Mouse (Mus musculus): ENCODE data around the gene Mov10l1. TPM values are rescaled to one million over a fixed set of nuclear protein-coding genes. Genes with fewer than 3 reads are reported as not detected.

Mov10l1 gene
- polyA plus RNA-seq, 1 experiment from 2014 or later = not detected

- Histone ChIP-seq H3K36me3 (ENCODE audit: control insufficient read depth, insufficient read depth, low read length) (peaks cover 49% of the 10 kb centered on the region), H3K9ac (replicated peaks; ENCODE audit: low read depth, low read length) (no peak overlapping the region), H3K9me3 (ENCODE audit: control insufficient read depth, low read length) (no peaks in the 10 kb centered on the region), H3K27me3 (ENCODE audit: control insufficient read depth, insufficient read depth, low read length) (peaks cover 3% of the 10 kb centered on the region; the same call in 1 of the 2 replicates), H3K4me1 (ENCODE audit: control insufficient read depth, insufficient read depth, low read length) (peaks cover 16% of the 10 kb centered on the region), H3K4me3 (ENCODE audit: low read depth, low read length) (no peak overlapping the region), H3K27ac (ENCODE audit: low read depth, low read length) (no peak overlapping the region), H3K4me2 (ENCODE audit: low read depth, low read length) (no peak overlapping the region)
- no peak for ATAC-seq (ENCODE audit: low read depth)
- 76% methylated on average over 5 of the region's 5 CpGs for WGBS
Observed at GRCm38 (mm10) chr15:89092181-89092580, 109.5 kb downstream of the Mov10l1 start.

GRCm38 (mm10) chr15:89097450-89097849 is 114.7 kb downstream of the Mov10l1 start:
- Histone ChIP-seq H3K9ac (replicated peaks; ENCODE audit: low read depth, low read length) (no peak overlapping the region), H3K4me3 (ENCODE audit: low read depth, low read length) (no peak overlapping the region), H3K27ac (ENCODE audit: low read depth, low read length) (no peak overlapping the region), H3K9me3 (ENCODE audit: control insufficient read depth, low read length) (no peaks in the 10 kb centered on the region), H3K4me2 (ENCODE audit: low read depth, low read length) (no peak overlapping the region), H3K27me3 (ENCODE audit: control insufficient read depth, insufficient read depth, low read length) (no peaks in the 10 kb centered on the region), H3K36me3 (ENCODE audit: control insufficient read depth, insufficient read depth, low read length) (peaks cover 95% of the 10 kb centered on the region), H3K4me1 (ENCODE audit: control insufficient read depth, insufficient read depth, low read length) (no peaks in the 10 kb centered on the region)
- no peak for ATAC-seq (ENCODE audit: low read depth)
- WGBS = 91% methylated on average over 5 of the region's 5 CpGs

GRCm38 (mm10) chr15:89098616-89099015 is 115.9 kb downstream of the Mov10l1 start:
- no peak overlapping the region for H3K27ac ChIP-seq (ENCODE audit: low read depth, low read length)
- H3K4me2 ChIP-seq (ENCODE audit: low read depth, low read length) = no peak overlapping the region
- no peaks in the 10 kb centered on the region for H3K9me3 ChIP-seq (ENCODE audit: control insufficient read depth, low read length)
- H3K27me3 ChIP-seq (ENCODE audit: control insufficient read depth, insufficient read depth, low read length) = no peaks in the 10 kb centered on the region
- no peak for ATAC-seq (ENCODE audit: low read depth)
- no peak overlapping the region for H3K4me3 ChIP-seq (ENCODE audit: low read depth, low read length)
- 90% methylated on average over 7 of the region's 7 CpGs for WGBS
- H3K36me3 ChIP-seq (ENCODE audit: control insufficient read depth, insufficient read depth, low read length) = peaks cover 95% of the 10 kb centered on the region
- no peak overlapping the region for H3K9ac ChIP-seq (replicated peaks; ENCODE audit: low read depth, low read length)
- H3K4me1 ChIP-seq (ENCODE audit: control insufficient read depth, insufficient read depth, low read length) = no peaks in the 10 kb centered on the region

- H3K4me2 ChIP-seq (ENCODE audit: low read depth, low read length) = no peak overlapping the region
- H3K9me3 ChIP-seq (ENCODE audit: control insufficient read depth, low read length) = no peaks in the 10 kb centered on the region
- H3K9ac ChIP-seq (replicated peaks; ENCODE audit: low read depth, low read length) = no peak overlapping the region
- peaks cover 82% of the 10 kb centered on the region for H3K36me3 ChIP-seq (ENCODE audit: control insufficient read depth, insufficient read depth, low read length)
- H3K4me1 ChIP-seq (ENCODE audit: control insufficient read depth, insufficient read depth, low read length) = no peaks in the 10 kb centered on the region
- no peak overlapping the region for H3K4me3 ChIP-seq (ENCODE audit: low read depth, low read length)
- ATAC-seq (ENCODE audit: low read depth) = no peak
- no peak overlapping the region for H3K27ac ChIP-seq (ENCODE audit: low read depth, low read length)
- no peaks in the 10 kb centered on the region for H3K27me3 ChIP-seq (ENCODE audit: control insufficient read depth, insufficient read depth, low read length)
- 94% methylated on average over 12 of the region's 12 CpGs for WGBS
Observed at GRCm38 (mm10) chr15:89100823-89101222, 118.1 kb downstream of the Mov10l1 start.

GRCm38 (mm10) chr15:89102646-89103045 is 119.9 kb downstream of the Mov10l1 start:
- WGBS = 76% methylated on average over 5 of the region's 5 CpGs

GRCm38 (mm10) chr15:89103921-89104320 is 121.2 kb downstream of the Mov10l1 start:
- no peaks in the 10 kb centered on the region for H3K27me3 ChIP-seq (ENCODE audit: control insufficient read depth, insufficient read depth, low read length)
- WGBS = 92% methylated on average over 10 of the region's 10 CpGs
- no peak for ATAC-seq (ENCODE audit: low read depth)
- no peak overlapping the region for H3K9ac ChIP-seq (replicated peaks; ENCODE audit: low read depth, low read length)
- H3K4me1 ChIP-seq (ENCODE audit: control insufficient read depth, insufficient read depth, low read length) = no peaks in the 10 kb centered on the region
- no peak overlapping the region for H3K27ac ChIP-seq (ENCODE audit: low read depth, low read length)
- H3K4me3 ChIP-seq (ENCODE audit: low read depth, low read length) = no peak overlapping the region
- H3K36me3 ChIP-seq (ENCODE audit: control insufficient read depth, insufficient read depth, low read length) = peaks cover 78% of the 10 kb centered on the region
- no peaks in the 10 kb centered on the region for H3K9me3 ChIP-seq (ENCODE audit: control insufficient read depth, low read length)
- H3K4me2 ChIP-seq (ENCODE audit: low read depth, low read length) = no peak overlapping the region

More at GRCm38 (mm10) chr15:89102646-89103045, 119.9 kb downstream of the Mov10l1 start:
- H3K9me3 ChIP-seq (ENCODE audit: control insufficient read depth, low read length) = no peaks in the 10 kb centered on the region
- no peaks in the 10 kb centered on the region for H3K4me1 ChIP-seq (ENCODE audit: control insufficient read depth, insufficient read depth, low read length)
- H3K27ac ChIP-seq (ENCODE audit: low read depth, low read length) = no peak overlapping the region
- no peak for ATAC-seq (ENCODE audit: low read depth)
- no peaks in the 10 kb centered on the region for H3K27me3 ChIP-seq (ENCODE audit: control insufficient read depth, insufficient read depth, low read length)
- H3K4me3 ChIP-seq (ENCODE audit: low read depth, low read length) = no peak overlapping the region
- peaks cover 81% of the 10 kb centered on the region for H3K36me3 ChIP-seq (ENCODE audit: control insufficient read depth, insufficient read depth, low read length)
- no peak overlapping the region for H3K9ac ChIP-seq (replicated peaks; ENCODE audit: low read depth, low read length)
- no peak overlapping the region for H3K4me2 ChIP-seq (ENCODE audit: low read depth, low read length)

- Histone ChIP-seq H3K9me3 (ENCODE audit: control insufficient read depth, low read length) (no peaks in the 10 kb centered on the region), H3K4me1 (ENCODE audit: control insufficient read depth, insufficient read depth, low read length) (no peaks in the 10 kb centered on the region), H3K9ac (replicated peaks; ENCODE audit: low read depth, low read length) (no peak overlapping the region), H3K36me3 (ENCODE audit: control insufficient read depth, insufficient read depth, low read length) (peaks cover 75% of the 10 kb centered on the region), H3K4me3 (ENCODE audit: low read depth, low read length) (no peak overlapping the region), H3K4me2 (ENCODE audit: low read depth, low read length) (no peak overlapping the region), H3K27me3 (ENCODE audit: control insufficient read depth, insufficient read depth, low read length) (no peaks in the 10 kb centered on the region), H3K27ac (ENCODE audit: low read depth, low read length) (no peak overlapping the region)
- ATAC-seq (ENCODE audit: low read depth) = no peak
- 97% methylated on average over 8 of the region's 8 CpGs for WGBS
Observed at GRCm38 (mm10) chr15:89104425-89104824, 121.7 kb downstream of the Mov10l1 start.

Other genes starting within 250 kb of the Mov10l1 start
- 20.2 and 22.2 TPM in 2 replicates for gene Brd1, start 248.7 kb upstream of the Mov10l1 start, polyA plus RNA-seq (2014; fragmentation: Nextera tagmentation; extraction: Ambion mirVana)
- gene Zbed4, start 231.2 kb upstream of the Mov10l1 start, polyA plus RNA-seq (2014; fragmentation: Nextera tagmentation; extraction: Ambion mirVana) = 17.8 and 24.8 TPM in 2 replicates
- gene Alg12, start 163.6 kb upstream of the Mov10l1 start, polyA plus RNA-seq (2014; fragmentation: Nextera tagmentation; extraction: Ambion mirVana) = 8.1 and 8.2 TPM in 2 replicates
- gene Creld2, start 163.3 kb upstream of the Mov10l1 start, polyA plus RNA-seq (2014; fragmentation: Nextera tagmentation; extraction: Ambion mirVana) = 53.1 and 58.6 TPM in 2 replicates
- gene Pim3, start 120.7 kb upstream of the Mov10l1 start, polyA plus RNA-seq (2014; fragmentation: Nextera tagmentation; extraction: Ambion mirVana) = 45.7 and 54.9 TPM in 2 replicates
- gene Ttll8, start 28.5 kb upstream of the Mov10l1 start, polyA plus RNA-seq (2014; fragmentation: Nextera tagmentation; extraction: Ambion mirVana) = 0.11 and 0.13 TPM in 2 replicates
- gene Mlc1, start 3.9 kb upstream of the Mov10l1 start, polyA plus RNA-seq (2014; fragmentation: Nextera tagmentation; extraction: Ambion mirVana) = 13.5 and 17.5 TPM in 2 replicates
- gene Panx2, start 76.8 kb downstream of the Mov10l1 start, polyA plus RNA-seq (2014; fragmentation: Nextera tagmentation; extraction: Ambion mirVana) = 6.4 and 8.0 TPM in 2 replicates
- gene Trabd, start 92.2 kb downstream of the Mov10l1 start, polyA plus RNA-seq (2014; fragmentation: Nextera tagmentation; extraction: Ambion mirVana) = 36.4 and 38.5 TPM in 2 replicates
- 21.4 and 23.9 TPM in 2 replicates for gene Selenoo, start 106.2 kb downstream of the Mov10l1 start, polyA plus RNA-seq (2014; fragmentation: Nextera tagmentation; extraction: Ambion mirVana)
- 18.3 and 21.4 TPM in 2 replicates for gene Tubgcp6, start 140.2 kb downstream of the Mov10l1 start, polyA plus RNA-seq (2014; fragmentation: Nextera tagmentation; extraction: Ambion mirVana)
- gene Hdac10, start 145.8 kb downstream of the Mov10l1 start, polyA plus RNA-seq (2014; fragmentation: Nextera tagmentation; extraction: Ambion mirVana) = 22.1 and 24.9 TPM in 2 replicates
- gene Mapk12, start 157.8 kb downstream of the Mov10l1 start, polyA plus RNA-seq (2014; fragmentation: Nextera tagmentation; extraction: Ambion mirVana) = 2.9 and 5.2 TPM in 2 replicates
- 24.9 and 32.9 TPM in 2 replicates for gene Mapk11, start 166.7 kb downstream of the Mov10l1 start, polyA plus RNA-seq (2014; fragmentation: Nextera tagmentation; extraction: Ambion mirVana)
- 66.4 and 100 TPM in 2 replicates for gene Plxnb2, start 197.9 kb downstream of the Mov10l1 start, polyA plus RNA-seq (2014; fragmentation: Nextera tagmentation; extraction: Ambion mirVana)
- 83.0 and 94.5 TPM in 2 replicates for gene Dennd6b, start 213.6 kb downstream of the Mov10l1 start, polyA plus RNA-seq (2014; fragmentation: Nextera tagmentation; extraction: Ambion mirVana)
- 85.5 and 92.7 TPM in 2 replicates for gene Ppp6r2, start 228.6 kb downstream of the Mov10l1 start, polyA plus RNA-seq (2014; fragmentation: Nextera tagmentation; extraction: Ambion mirVana)